Mouse (Mus musculus): ENCODE measurements around the gene Gpr50.

Gene Gpr50

GRCm38 (mm10) chrX:71663374-71663773 is at the start of gene Gpr50:
TSS of gene Gpr50 (plus strand) at chrX:71663667.
- DNase-seq (ENCODE audit: low spot score), result no peak

- DNase-seq (ENCODE audit: low spot score), result no peak
These were observed 41.2 kb upstream of the Gpr50 start for GRCm38 (mm10) chrX:71622286-71622685.

- peak; percentile 44 for DNase-seq (ENCODE audit: low spot score)
These were observed 39.6 kb upstream of the Gpr50 start for GRCm38 (mm10) chrX:71623843-71624242.

- DNase-seq (ENCODE audit: low spot score), result peak; percentile 72
These were observed 35.2 kb upstream of the Gpr50 start for GRCm38 (mm10) chrX:71628306-71628705.

- no peak for DNase-seq (ENCODE audit: low spot score)
These were observed 32.8 kb upstream of the Gpr50 start for GRCm38 (mm10) chrX:71630709-71631108.

- no peak for DNase-seq (ENCODE audit: low spot score)
These were observed 32.3 kb upstream of the Gpr50 start for GRCm38 (mm10) chrX:71631130-71631529.

- DNase-seq (ENCODE audit: low spot score), result peak; percentile 75
These were observed 15.5 kb upstream of the Gpr50 start for GRCm38 (mm10) chrX:71647958-71648357.

- no peak for DNase-seq (ENCODE audit: low spot score)
These were observed 15.0 kb upstream of the Gpr50 start for GRCm38 (mm10) chrX:71648434-71648833.

- peak; percentile 73 for DNase-seq (ENCODE audit: low spot score)
These were observed 14.5 kb upstream of the Gpr50 start for GRCm38 (mm10) chrX:71648848-71649454.

- DNase-seq (ENCODE audit: low spot score), result no peak
These were observed 13.5 kb upstream of the Gpr50 start for GRCm38 (mm10) chrX:71649993-71650392.

- no peak for DNase-seq (ENCODE audit: low spot score)
These were observed 1.7 kb upstream of the Gpr50 start for GRCm38 (mm10) chrX:71661794-71662193.

GRCm38 (mm10) chrX:71663871-71664687 is 612 bp downstream of the Gpr50 start:
- peak; percentile 24 for DNase-seq (ENCODE audit: low spot score)

GRCm38 (mm10) chrX:71664688-71665026 is 1.2 kb downstream of the Gpr50 start:
- DNase-seq (ENCODE audit: low spot score), result peak; percentile 18

GRCm38 (mm10) chrX:71670254-71670653 is 6.8 kb downstream of the Gpr50 start:
- no peak for DNase-seq (ENCODE audit: low spot score)

GRCm38 (mm10) chrX:71700817-71701469 is 37.5 kb downstream of the Gpr50 start:
- DNase-seq (ENCODE audit: low spot score), result no peak
